Mouse (Mus musculus) Patski (cell line): Measurements from ENCODE around the gene Scnm1. TPM values are rescaled to one million over a fixed set of nuclear protein-coding genes. Genes with fewer than 3 reads are reported as not detected.
"Not testable (repeated sequence)": the region's sequence is repeated elsewhere in the genome, so short reads cannot be mapped to it uniquely, and the experiment has no call there.

Experiments
- ATAC-seq: fragments of 100-300 bp; one replicate; pipeline ENCODE4 v1.8.0; 2021
- CTCF ChIA-PET: fragments of 350-600 bp; sonication (Branson Sonifier 250); formaldehyde crosslinking; loops from one replicate; lab custom pipeline; 2022; ENCODE audit warnings: inconsistent platforms; lab: Charles Lee
- POLR2A ChIA-PET: fragments of 350-600 bp; sonication (Branson Sonifier 250); formaldehyde crosslinking; loops from one replicate; lab custom pipeline; 2022; ENCODE audit warnings: antibody characterized with exemption, inconsistent platforms; lab: Charles Lee
- DNase-seq: peaks from one replicate; pipeline ENCODE4 v3.0.0-alpha.2; 2011; ENCODE audit warnings: low read depth, low spot score
- H3K27me3 ChIP-seq: fragments of 371-371 bp; one replicate; pipeline ENCODE4 v1.5.1; 2021
- CTCF ChIP-seq: fragments of 100-300 bp; IDR thresholded peaks from one replicate; pipeline ENCODE4 v1.5.1; 2021
- in situ Hi-C: fragments of 300-500 bp; cut with MboI; formaldehyde crosslinking; loops from 3 replicates; pipeline ENCODE4 v1.11.1; 2018; ENCODE audit warnings: low pct_unique_long_range_greater_than_20kb, mixed read lengths
- polyA plus RNA-seq: library from polyadenylated mRNA; unstranded; gene quantifications from one replicate; pipeline ENCODE4 v1.2.3, GENCODE M21; 2021

The Scnm1 gene
- polyA plus RNA-seq, 1 experiment from 2014 or later = 54.6 TPM

GRCm38 (mm10) chr3:95135433-95136052 lies 1.7 kb upstream of the Scnm1 start:
- POLR2A ChIA-PET = interaction anchor here (0.6 kb wide), 1 partner anchor 145 kb away, joined by 3 read pairs; no protein-coding TSS in a partner anchor
- no peak for DNase-seq
- ATAC-seq = no peak
- H3K27me3 ChIP-seq = no peaks in the 10 kb centered on the region
- CTCF ChIA-PET = interaction anchor here (0.6 to 1.9 kb wide), 2 partner anchors 23 to 77 kb away, joined by 3 to 4 read pairs; no protein-coding TSS in a partner anchor
- TF ChIP-seq CTCF = no peak
- in situ Hi-C loops = no loop called here

GRCm38 (mm10) chr3:95135023-95135422 lies 1.2 kb upstream of the Scnm1 start:
- ChIA-PET CTCF (no interaction called here), POLR2A (no interaction called here)
- ATAC-seq = no peak
- in situ Hi-C loops = no loop called here
- no peak for TF ChIP-seq CTCF
- DNase-seq = no peak
- H3K27me3 ChIP-seq = no peaks in the 10 kb centered on the region

- in situ Hi-C loops, H3K27me3 ChIP-seq, CTCF ChIA-PET, DNase-seq, POLR2A ChIA-PET: not testable (repeated sequence)
- ATAC-seq = peak; percentile 23
These were observed 322 bp upstream of the Scnm1 start for GRCm38 (mm10) chr3:95134133-95134532.

- ATAC-seq (no peak), DNase-seq (no peak)
- POLR2A ChIA-PET = interaction anchor here (0.6 to 1.2 kb wide), 3 partner anchors 15 to 95 kb away, joined by 3 read pairs; no protein-coding TSS in a partner anchor
- no peak for TF ChIP-seq CTCF
- in situ Hi-C loops = no loop called here
- H3K27me3 ChIP-seq = no peaks in the 10 kb centered on the region
- CTCF ChIA-PET = interaction anchor here (0.9 to 1.2 kb wide), 4 partner anchors 10 to 68 kb away, joined by 3 to 4 read pairs (median 3); no protein-coding TSS in a partner anchor
These were observed 635 bp downstream of the Scnm1 start for GRCm38 (mm10) chr3:95133176-95133575.

GRCm38 (mm10) chr3:95132389-95132788 lies 1.4 kb downstream of the Scnm1 start:
- ATAC-seq, in situ Hi-C loops, DNase-seq, H3K27me3 ChIP-seq: not testable (repeated sequence)
- CTCF ChIA-PET = interaction anchor here (0.8 to 1.2 kb wide), 5 partner anchors 9 to 67 kb away, joined by 3 to 4 read pairs (median 3); no protein-coding TSS in a partner anchor
- TF ChIP-seq CTCF = peak; percentile 80
- POLR2A ChIA-PET = interaction anchor here (0.6 to 1.2 kb wide), 3 partner anchors 14 to 95 kb away, joined by 3 read pairs; no protein-coding TSS in a partner anchor

GRCm38 (mm10) chr3:95130081-95130480 lies 3.7 kb downstream of the Scnm1 start:
- CTCF ChIA-PET = no interaction called here
- TF ChIP-seq CTCF = no peak
- no peaks in the 10 kb centered on the region for H3K27me3 ChIP-seq
- in situ Hi-C loops = no loop called here
- DNase-seq (no peak), ATAC-seq (no peak)
- POLR2A ChIA-PET = interaction anchor here (0.6 kb wide), 1 partner anchor 1299 kb away, joined by 3 read pairs; no protein-coding TSS in a partner anchor

GRCm38 (mm10) chr3:95129226-95129651 lies 4.6 kb downstream of the Scnm1 start:
- no peak for ATAC-seq
- no peak for DNase-seq
- no peak for TF ChIP-seq CTCF
- POLR2A ChIA-PET = interaction anchor here (1.1 to 3.9 kb wide), 2 partner anchors 12 to 15 kb away, joined by 3 to 18 read pairs; no protein-coding TSS in a partner anchor
- CTCF ChIA-PET = interaction anchor here (1.3 to 1.8 kb wide), 2 partner anchors 12 to 13 kb away, joined by 4 to 7 read pairs; no protein-coding TSS in a partner anchor
- in situ Hi-C loops = no loop called here
- H3K27me3 ChIP-seq = no peaks in the 10 kb centered on the region

GRCm38 (mm10) chr3:95124972-95125371 lies 8.8 kb downstream of the Scnm1 start:
- CTCF ChIA-PET = interaction anchor here (0.9 to 1.2 kb wide), 3 partner anchors 10 to 72 kb away, joined by 3 to 5 read pairs (median 3); no protein-coding TSS in a partner anchor
- POLR2A ChIA-PET = no interaction called here
- TF ChIP-seq CTCF = no peak
- in situ Hi-C loops = no loop called here
- DNase-seq (no peak), ATAC-seq (no peak)
- H3K27me3 ChIP-seq = no peaks in the 10 kb centered on the region

- in situ Hi-C loops = no loop called here
- ATAC-seq = peak; percentile 33
- no peak for TF ChIP-seq CTCF
- ChIA-PET CTCF (interaction anchor here (0.9 to 1.2 kb wide), 4 partner anchors 9 to 73 kb away, joined by 3 to 5 read pairs (median 3); no protein-coding TSS in a partner anchor), POLR2A (no interaction called here)
- no peaks in the 10 kb centered on the region for H3K27me3 ChIP-seq
- no peak for DNase-seq
These were observed 9.6 kb downstream of the Scnm1 start, which contains the start of gene Tmod4 for GRCm38 (mm10) chr3:95124246-95124645. TSS of gene Tmod4 (plus strand) at chr3:95124476.

GRCm38 (mm10) chr3:95121580-95121979 lies 12.2 kb downstream of the Scnm1 start:
- ChIA-PET CTCF (interaction anchor here (1.4 kb wide), 1 partner anchor 9 kb away, joined by 4 read pairs; no protein-coding TSS in a partner anchor), POLR2A (no interaction called here)
- H3K27me3 ChIP-seq = no peaks in the 10 kb centered on the region
- no peak for TF ChIP-seq CTCF
- in situ Hi-C loops = no loop called here
- DNase-seq (no peak), ATAC-seq (no peak)
